Mouse (Mus musculus) brain, embryonic 14.5 days (tissue): Measurements from ENCODE around the gene Abhd2.

ENCODE experiments used
- CTCF ChIP-seq: fragments of 200-500 bp; IDR thresholded peaks from 2 replicates; pipeline ENCODE4 v1.5.1; 2012; ENCODE audit warnings: inconsistent platforms, mild to moderate bottlenecking, moderate library complexity, borderline replicate concordance; ENCODE audit not compliant: insufficient read depth, insufficient read length; ENCODE audit errors: extremely low read depth
- POLR2A ChIP-seq: fragments of 200-500 bp; IDR thresholded peaks from 2 replicates; pipeline ENCODE4 v1.6.1; 2012; ENCODE audit warnings: mild to moderate bottlenecking, inconsistent platforms, borderline replicate concordance; ENCODE audit not compliant: poor library complexity, insufficient read depth, insufficient read length, severe bottlenecking; ENCODE audit errors: extremely low read depth

- no peak for TF ChIP-seq CTCF
- no peak for TF ChIP-seq POLR2A
Observed at GRCm38 (mm10) chr7:79247881-79248389, 25.1 kb upstream of the Abhd2 start.
